Mouse (Mus musculus): ENCODE results near the gene Actc1.

The Actc1 gene

GRCm38 (mm10) chr2:114052696-114053598, at the start of gene Actc1:
Actc1 (minus strand) TSS chr2:114053548.
- no peak for DNase-seq (ENCODE audit: low read depth in 2 of 2, low spot score in 2 of 2)

- DNase-seq (ENCODE audit: low read depth in 2 of 2, low spot score in 2 of 2): no peak
Observed at GRCm38 (mm10) chr2:114102471-114102870, 49.1 kb upstream of the Actc1 start.

- DNase-seq (ENCODE audit: low read depth in 2 of 2, low spot score in 2 of 2): no peak
Observed at GRCm38 (mm10) chr2:114100834-114101233, 47.5 kb upstream of the Actc1 start.

GRCm38 (mm10) chr2:114099816-114100215, 46.5 kb upstream of the Actc1 start:
- no peak for DNase-seq (ENCODE audit: low read depth in 2 of 2, low spot score in 2 of 2)

GRCm38 (mm10) chr2:114099109-114099508, 45.8 kb upstream of the Actc1 start:
- no peak for DNase-seq (ENCODE audit: low read depth in 2 of 2, low spot score in 2 of 2)

GRCm38 (mm10) chr2:114097627-114098026, 44.3 kb upstream of the Actc1 start:
- DNase-seq (ENCODE audit: low read depth in 2 of 2, low spot score in 2 of 2): no peak

GRCm38 (mm10) chr2:114096570-114096969, 43.2 kb upstream of the Actc1 start:
- no peak for DNase-seq (ENCODE audit: low read depth in 2 of 2, low spot score in 2 of 2)

GRCm38 (mm10) chr2:114095348-114095747, 42.0 kb upstream of the Actc1 start:
- no peak for DNase-seq (ENCODE audit: low read depth in 2 of 2, low spot score in 2 of 2)

- DNase-seq (ENCODE audit: low read depth in 2 of 2, low spot score in 2 of 2): no peak
Observed at GRCm38 (mm10) chr2:114094696-114095095, 41.3 kb upstream of the Actc1 start.

- no peak for DNase-seq (ENCODE audit: low read depth in 2 of 2, low spot score in 2 of 2)
Observed at GRCm38 (mm10) chr2:114093577-114093976, 40.2 kb upstream of the Actc1 start.

GRCm38 (mm10) chr2:114089862-114090261, 36.5 kb upstream of the Actc1 start:
- no peak for DNase-seq (ENCODE audit: low read depth in 2 of 2, low spot score in 2 of 2)

GRCm38 (mm10) chr2:114087271-114087670, 33.9 kb upstream of the Actc1 start:
- no peak for DNase-seq (ENCODE audit: low read depth in 2 of 2, low spot score in 2 of 2)

GRCm38 (mm10) chr2:114071876-114072275, 18.5 kb upstream of the Actc1 start:
- DNase-seq (ENCODE audit: low read depth in 2 of 2, low spot score in 2 of 2): no peak

GRCm38 (mm10) chr2:114066226-114066625, 12.9 kb upstream of the Actc1 start:
- no peak for DNase-seq (ENCODE audit: low read depth in 2 of 2, low spot score in 2 of 2)

GRCm38 (mm10) chr2:114064004-114064403, 10.7 kb upstream of the Actc1 start:
- DNase-seq (ENCODE audit: low read depth in 2 of 2, low spot score in 2 of 2): no peak

- no peak for DNase-seq (ENCODE audit: low read depth in 2 of 2, low spot score in 2 of 2)
Observed at GRCm38 (mm10) chr2:114060071-114060591, 6.8 kb upstream of the Actc1 start.

- no peak for DNase-seq (ENCODE audit: low read depth in 2 of 2, low spot score in 2 of 2)
Observed at GRCm38 (mm10) chr2:114059608-114060007, 6.3 kb upstream of the Actc1 start.

GRCm38 (mm10) chr2:114058226-114058796, 5.0 kb upstream of the Actc1 start:
- DNase-seq (ENCODE audit: low read depth in 2 of 2, low spot score in 2 of 2): no peak

GRCm38 (mm10) chr2:114057303-114057853, 4.0 kb upstream of the Actc1 start:
- DNase-seq (ENCODE audit: low read depth in 2 of 2, low spot score in 2 of 2): no peak

- no peak for DNase-seq (ENCODE audit: low read depth in 2 of 2, low spot score in 2 of 2)
Observed at GRCm38 (mm10) chr2:114054129-114054528, 781 bp upstream of the Actc1 start.

GRCm38 (mm10) chr2:114051871-114052241, 1.5 kb downstream of the Actc1 start:
- no peak for DNase-seq (ENCODE audit: low read depth in 2 of 2, low spot score in 2 of 2)

Measured in CD8-positive naive resting alpha-beta T cell, adult 2 months (primary cell).